Mouse (Mus musculus) liver, embryonic 14.5 days (tissue): ENCODE measurements at regions not wholly inside any gene's neighbourhood (a gene's known extent, or its start where the extent isn't known, plus 50 kb on each side); places are given as distances from the start of the nearest gene placed in this dataset.

Source experiments
- CTCF ChIP-seq: IDR thresholded peaks from 2 replicates; pipeline ENCODE4 v1.5.1; 2016; ENCODE audit warnings: antibody characterized with exemption, low read depth, control low read depth
- EP300 ChIP-seq: IDR thresholded peaks from 2 replicates; pipeline ENCODE4 v1.6.1; 2016; ENCODE audit warnings: antibody characterized with exemption, low read depth

GRCm38 (mm10) chr7:135986021-135986420, 269.9 kb upstream of the Mki67 start:
- no peak for TF ChIP-seq CTCF
- TF ChIP-seq EP300, result no peak
